Mouse (Mus musculus) CH12.LX (cell line): ENCODE data around the gene Rph3al. TPM values are rescaled to one million over a fixed set of nuclear protein-coding genes. Genes with fewer than 3 reads are reported as not detected.

Source experiments
- DNase-seq: peaks from one replicate; pipeline ENCODE4 v3.0.0-alpha.2; 2013; ENCODE audit errors: extremely low read depth
- H3K27ac ChIP-seq: 2 replicates; pipeline ENCODE4 v1.5.1; 2012; ENCODE audit warnings: low read depth, mild to moderate bottlenecking, control low read depth, moderate library complexity; ENCODE audit not compliant: insufficient read depth
- H3K27me3 ChIP-seq: replicated peaks from 2 replicates; pipeline ENCODE3; 2012; ENCODE audit warnings: inconsistent platforms
- H3K36me3 ChIP-seq, 2 experiments: replicated peaks in 1 of 2; 2 replicates each; pipeline versions ENCODE3 to v1.6.1; 2012; ENCODE audit warnings: inconsistent platforms in 1 of 2, low read length in 1 of 2, mild to moderate bottlenecking in 1 of 2, mixed read lengths in 1 of 2, moderate library complexity in 1 of 2; ENCODE audit not compliant: control insufficient read depth in 1 of 2, insufficient read depth in 1 of 2
- H3K4me1 ChIP-seq, 2 experiments: 2 replicates each; pipeline ENCODE4 v1.6.1; 2012; ENCODE audit warnings: inconsistent platforms in 1 of 2, moderate library complexity in 1 of 2; ENCODE audit not compliant: insufficient read depth in 2 of 2, control insufficient read depth in 1 of 2
- H3K4me2 ChIP-seq: 2 replicates; pipeline ENCODE4 v1.6.1; 2012; ENCODE audit warnings: low read depth, mild to moderate bottlenecking, control low read depth; ENCODE audit not compliant: poor library complexity, insufficient read depth, severe bottlenecking
- H3K4me3 ChIP-seq, 3 experiments: fragments of 150-350 bp in 1 of 3; sonication (generic) in 1 of 3; replicated peaks in 1 of 3; 2 replicates each; pipeline versions ENCODE3 to v1.5.1; 2011 to 2012; ENCODE audit warnings: low read depth in 2 of 3, low read length in 2 of 3, mild to moderate bottlenecking in 2 of 3, moderate library complexity in 2 of 3, control low read depth in 1 of 3, improper control_type of control experiment in 1 of 3, inconsistent platforms in 1 of 3, mixed read lengths in 1 of 3; ENCODE audit not compliant: poor library complexity in 1 of 3
- H3K79me2 ChIP-seq: replicated peaks from 2 replicates; pipeline ENCODE4 v1.6.1; 2012; ENCODE audit warnings: mild to moderate bottlenecking, moderate library complexity; ENCODE audit not compliant: control insufficient read depth, poor library complexity, insufficient read depth, severe bottlenecking; ENCODE audit errors: extremely low read depth
- H3K9ac ChIP-seq: 2 replicates; pipeline ENCODE4 v1.6.1; 2012; ENCODE audit warnings: low read depth, mild to moderate bottlenecking, control low read depth, moderate library complexity; ENCODE audit not compliant: insufficient read depth
- H3K9me3 ChIP-seq: replicated peaks from 2 replicates; pipeline ENCODE3; 2012; ENCODE audit warnings: low read length, inconsistent platforms, mixed read lengths
- BHLHE40 ChIP-seq: IDR thresholded peaks from 2 replicates; pipeline ENCODE4 v1.6.1; 2011; ENCODE audit warnings: mild to moderate bottlenecking, low read depth, low read length, improper control_type of control experiment
- ELF1 ChIP-seq: IDR thresholded peaks from 2 replicates; pipeline ENCODE4 v1.6.1; 2014; ENCODE audit warnings: low read depth, mild to moderate bottlenecking, inconsistent platforms, low read length, improper control_type of control experiment
- EP300 ChIP-seq: IDR thresholded peaks from 2 replicates; pipeline ENCODE4 v1.6.1; 2011; ENCODE audit warnings: low read length, improper control_type of control experiment
- GABPA ChIP-seq: IDR thresholded peaks from 2 replicates; pipeline ENCODE4 v1.6.1; 2012; ENCODE audit warnings: low read depth, low read length, improper control_type of control experiment, inconsistent platforms; ENCODE audit not compliant: insufficient replicate concordance
- IRF4 ChIP-seq: IDR thresholded peaks from 2 replicates; pipeline ENCODE4 v1.6.1; 2014; ENCODE audit warnings: low read depth, mild to moderate bottlenecking, inconsistent platforms, low read length, improper control_type of control experiment
- MEF2A ChIP-seq: IDR thresholded peaks from 2 replicates; pipeline ENCODE4 v1.6.1; 2014; ENCODE audit warnings: low read depth, mild to moderate bottlenecking, inconsistent platforms, low read length, improper control_type of control experiment, borderline replicate concordance
- MYC ChIP-seq: IDR thresholded peaks from 2 replicates; pipeline ENCODE4 v1.6.1; 2011; ENCODE audit warnings: low read depth, mild to moderate bottlenecking, improper control_type of control experiment, low read length
- PAX5 ChIP-seq: IDR thresholded peaks from 2 replicates; pipeline ENCODE4 v1.6.1; 2012; ENCODE audit warnings: low read length, inconsistent platforms, mixed read lengths
- TBP ChIP-seq: conservative IDR thresholded peaks from 2 replicates; pipeline ENCODE4 v1.6.1; 2011; ENCODE audit warnings: low read depth, low read length, improper control_type of control experiment
- UBTF ChIP-seq: IDR thresholded peaks from 2 replicates; pipeline ENCODE4 v1.6.1; 2012; ENCODE audit warnings: low read depth, mild to moderate bottlenecking, inconsistent platforms, low read length, improper control_type of control experiment, moderate library complexity
- USF2 ChIP-seq: conservative IDR thresholded peaks from 2 replicates; pipeline ENCODE4 v1.6.1; 2011; ENCODE audit warnings: low read depth, low read length, improper control_type of control experiment
- dilution Hi-C: fragments of 300-500 bp; cut with MboI; formaldehyde crosslinking; loops from 2 replicates; pipeline ENCODE4 v1.14.3; 2020; ENCODE audit warnings: low sequenced_read_pairs; ENCODE audit not compliant: extremely low pct_unique_long_range_greater_than_20kb, extremely low pct_ligation_motif_present
- in situ Hi-C: fragments of 300-500 bp; cut with MboI; formaldehyde crosslinking; loops from 3 replicates; pipeline ENCODE4 v1.14.3; 2019; ENCODE audit warnings: low sequenced_read_pairs, low pct_ligation_motif_present, low pct_unique_long_range_greater_than_20kb, mixed read lengths
- polyA plus RNA-seq: library from polyadenylated mRNA; unstranded; fragments of >175 nt; gene quantifications from 2 replicates; pipeline ENCODE4 v1.2.1, GENCODE M21; 2012; ENCODE audit warnings: low read depth; ENCODE audit not compliant: insufficient read length
- total RNA-seq, 2 experiments: library from RNA; depleted of rRNA; stranded (reverse); fragments of 300-350 nt in 1 of 2; fragments of >200 nt in 1 of 2; gene quantifications; 2 replicates each; pipeline ENCODE4 v1.2.3; 2012 to 2014

Rph3al gene
- total and polyA plus RNA-seq, 3 experiments, result 0.34 to 0.39 TPM; not detected in 1

GRCm38 (mm10) chr11:75881234-75881633 is 57.0 kb downstream of the Rph3al start:
- Histone ChIP-seq H3K79me2 (no peaks in the 10 kb centered on the region), H3K9me3 (no peaks in the 10 kb centered on the region), H3K4me3 (no peak overlapping the region), H3K4me2 (no peak overlapping the region), H3K27me3 (no peaks in the 10 kb centered on the region), H3K4me1 (peaks cover 12 to 39% of the 10 kb centered on the region in 2 experiments), H3K27ac (no peak overlapping the region), H3K36me3 (no peaks in the 10 kb centered on the region), H3K9ac (no peak overlapping the region)
- peak; percentile 37 for DNase-seq
- in situ Hi-C loops (no loop called here), dilution Hi-C loops (no loop called here)
- TF ChIP-seq USF2, result no peak
- TF ChIP-seq ELF1, result 0 out of 2 replicates have a peak, but pooled peaks have one; percentile 37

DNA sequence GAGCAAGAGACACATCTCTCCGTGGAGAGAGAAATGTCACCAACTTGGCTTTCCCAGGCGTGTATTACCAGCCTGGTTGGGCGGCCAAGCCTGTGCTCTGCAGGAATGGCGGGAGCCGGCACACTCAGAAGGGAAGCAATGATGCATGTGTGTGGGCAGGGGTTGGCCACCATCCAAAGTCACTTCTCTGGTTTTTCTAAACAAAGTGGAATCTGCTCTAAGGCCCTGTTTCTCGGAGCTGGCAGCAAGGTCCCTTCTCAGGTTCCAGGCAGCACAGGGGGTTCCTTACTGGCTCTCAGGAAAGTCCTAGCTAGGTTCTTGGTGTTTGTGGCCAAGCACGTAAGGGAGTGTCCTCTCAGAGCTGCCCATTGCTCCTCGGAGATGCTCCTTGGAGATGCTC is 58.2 kb downstream of the Rph3al start:
- no peaks in the 10 kb centered on the region for H3K36me3 ChIP-seq
- H3K9ac ChIP-seq, result no peak overlapping the region
- TF ChIP-seq UBTF (no peak), ELF1 (no peak), GABPA (no peak), TBP (no peak), PAX5 (no peak), EP300 (no peak), MEF2A (no peak), IRF4 (no peak), MYC (no peak)
- TF ChIP-seq, all 38 proteins: peak for 0
- Histone ChIP-seq H3K4me2 (no peak overlapping the region), H3K4me3 (no peak overlapping the region), H3K9me3 (no peaks in the 10 kb centered on the region), H3K27ac (no peak overlapping the region), H3K79me2 (no peaks in the 10 kb centered on the region), H3K4me1 (peaks cover 12 to 40% of the 10 kb centered on the region in 2 experiments), H3K27me3 (no peaks in the 10 kb centered on the region)
- in situ Hi-C loops, result no loop called here
- dilution Hi-C loops, result no loop called here
- DNase-seq, result no peak

DNA sequence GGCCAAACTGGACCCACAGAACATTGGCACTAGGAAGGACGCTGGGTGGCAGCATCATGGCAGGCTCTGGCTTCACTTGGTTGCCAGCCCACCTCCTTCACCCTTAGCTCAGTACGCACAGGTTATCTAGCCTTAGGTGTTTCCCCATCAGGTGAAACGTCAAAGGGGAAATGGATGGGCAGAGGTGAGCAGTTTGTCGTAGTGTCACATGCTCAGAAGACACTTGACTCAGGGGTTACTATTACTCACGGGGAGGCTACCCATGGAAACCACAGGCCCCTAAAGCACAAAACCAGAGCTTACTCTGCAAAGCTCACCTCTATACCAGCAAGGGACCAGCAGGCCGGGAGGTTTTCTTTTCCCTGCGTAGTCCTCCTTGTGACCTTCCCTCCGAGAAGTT is 59.8 kb downstream of the Rph3al start:
- Histone ChIP-seq H3K79me2 (no peaks in the 10 kb centered on the region), H3K27ac (no peak overlapping the region), H3K9ac (no peak overlapping the region), H3K4me2 (no peak overlapping the region), H3K4me3 (no peak overlapping the region), H3K4me1 (peaks cover 12 to 40% of the 10 kb centered on the region in 2 experiments), H3K27me3 (no peaks in the 10 kb centered on the region), H3K36me3 (no peaks in the 10 kb centered on the region), H3K9me3 (no peaks in the 10 kb centered on the region)
- no peak for TF ChIP-seq PAX5
- TF ChIP-seq BHLHE40, result peak; percentile 63
- dilution Hi-C loops (no loop called here), in situ Hi-C loops (no loop called here)
- peak; percentile 38 for DNase-seq
